Mouse (Mus musculus): ENCODE data around the gene Tspan11.

Gene Tspan11

DNA sequence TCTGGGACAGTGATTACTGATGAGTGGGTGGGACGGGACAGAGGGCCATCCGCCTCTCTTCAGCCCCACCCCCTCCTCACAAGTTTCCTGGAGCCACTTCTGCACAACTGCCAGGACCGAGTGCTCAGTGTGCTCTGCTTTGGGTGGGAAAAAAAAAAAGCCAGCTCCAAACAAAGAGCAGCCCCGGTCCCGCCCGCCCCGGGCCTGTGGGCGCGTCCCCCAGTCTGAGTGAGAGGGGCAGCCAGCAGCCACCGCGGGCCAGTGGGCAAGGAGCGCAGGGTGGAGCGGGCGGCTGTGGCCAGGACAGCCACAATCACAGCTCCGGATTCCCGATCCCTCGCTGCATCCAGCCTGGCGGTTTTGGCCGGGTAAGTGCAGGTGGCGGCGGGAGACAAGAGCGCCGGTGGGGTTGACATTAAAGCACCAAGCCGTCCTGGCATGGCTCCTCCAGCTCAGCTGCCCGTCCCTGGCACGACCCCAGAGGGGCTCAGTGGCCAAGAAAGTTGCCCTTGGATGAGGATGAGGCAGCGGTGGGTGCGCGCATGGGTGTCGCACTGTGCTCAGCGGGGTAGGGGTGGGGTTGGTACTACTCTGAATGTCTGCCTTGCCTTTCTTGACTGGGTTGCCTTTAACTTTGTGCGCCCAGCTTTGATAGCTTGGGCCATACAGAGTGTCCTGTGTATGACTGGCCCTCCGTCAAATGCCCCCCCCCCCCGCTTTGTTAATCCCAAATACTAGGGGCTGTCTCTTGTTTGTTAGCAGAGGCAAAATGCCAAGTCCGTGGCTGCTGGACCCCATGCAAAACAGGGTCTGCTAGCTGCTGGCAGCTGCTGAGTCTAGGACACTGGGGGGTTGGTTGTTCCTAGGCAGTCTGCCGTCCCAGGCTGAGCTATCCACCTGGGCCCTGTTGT lies at the start of gene Tspan11:
Gene Tspan11 (plus strand): TSS at position 79 of the 911 bp plus-strand sequence.
- DNase-seq = peak; percentile 82 to 91

DNA sequence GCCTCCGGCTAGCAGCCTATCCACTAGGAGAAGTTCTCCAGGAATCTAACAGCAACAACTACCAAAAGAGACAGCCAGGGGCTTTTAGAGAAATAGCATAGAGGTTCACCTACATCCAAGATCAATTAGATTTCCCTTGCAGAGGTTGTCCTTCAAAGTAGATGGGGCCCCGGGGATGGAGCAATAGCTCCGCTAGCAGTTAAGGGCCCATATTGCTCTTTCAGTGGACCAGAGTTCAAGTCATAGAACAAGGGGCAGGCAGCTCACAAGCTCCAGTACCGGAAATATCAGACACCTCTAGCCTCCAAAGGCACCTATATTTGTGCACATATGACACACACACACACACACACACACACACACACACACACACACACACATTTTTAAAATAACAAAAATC lies 49.5 kb upstream of the Tspan11 start:
- no peak for DNase-seq

DNA sequence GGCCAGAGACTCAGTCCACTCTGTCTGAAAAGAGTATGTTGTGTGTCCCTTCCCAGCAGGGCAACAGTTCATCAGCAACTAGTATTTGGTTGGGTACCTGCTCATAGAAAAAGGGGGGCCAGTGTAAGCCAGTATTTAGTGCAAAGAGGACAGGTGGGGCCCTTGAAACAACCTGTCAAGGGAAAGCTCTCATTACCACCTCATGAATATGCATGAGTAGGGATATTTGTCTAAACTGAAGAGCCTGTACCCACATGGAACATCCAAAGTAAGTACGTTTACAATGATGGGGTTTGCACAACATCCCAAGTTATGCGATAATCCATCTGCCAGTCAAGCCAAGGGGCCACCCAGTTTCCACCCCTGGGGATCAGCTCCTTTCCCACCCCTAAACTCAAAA lies 47.9 kb upstream of the Tspan11 start:
- DNase-seq = no peak

DNA sequence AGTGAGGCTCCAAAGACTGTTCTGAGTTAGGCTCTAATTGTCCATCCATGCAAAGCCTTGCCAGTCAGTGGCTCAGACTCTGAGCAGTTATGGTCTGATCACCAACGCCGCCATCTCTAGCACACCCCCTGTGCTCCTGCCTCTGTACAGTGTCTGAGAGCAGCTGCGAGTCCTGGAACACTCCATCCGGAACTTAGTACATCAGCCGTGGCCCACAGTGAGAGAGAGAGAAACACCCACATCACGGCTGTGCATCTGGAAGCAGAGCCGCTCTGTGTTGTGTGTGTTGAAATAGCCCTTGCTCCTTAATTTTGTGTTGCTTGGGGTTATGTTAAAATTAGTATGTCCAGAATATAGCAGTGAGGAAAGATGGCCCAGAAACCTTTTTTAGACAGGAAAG lies 47.2 kb upstream of the Tspan11 start:
- no peak for DNase-seq

DNA sequence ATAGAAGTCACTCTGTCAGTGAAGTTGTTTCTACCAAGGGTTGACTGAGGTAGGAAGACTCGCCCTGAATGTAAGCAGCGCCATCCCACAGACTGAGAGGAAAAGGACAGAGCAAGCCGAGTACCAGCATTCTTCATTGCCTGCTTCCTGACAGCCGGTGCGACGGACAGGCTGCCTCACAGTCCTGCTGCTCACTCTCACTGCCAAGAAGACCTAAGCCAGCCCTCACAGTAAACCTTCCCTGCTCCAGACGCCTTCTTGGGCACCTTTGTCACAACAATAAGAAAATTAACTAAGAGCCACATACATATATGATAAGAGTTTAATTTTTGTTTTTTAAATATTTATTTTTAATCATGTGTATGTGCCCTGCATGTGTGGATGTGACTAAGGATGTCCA lies 46.1 kb upstream of the Tspan11 start:
- peak; percentile 36 to 54 for DNase-seq

DNA sequence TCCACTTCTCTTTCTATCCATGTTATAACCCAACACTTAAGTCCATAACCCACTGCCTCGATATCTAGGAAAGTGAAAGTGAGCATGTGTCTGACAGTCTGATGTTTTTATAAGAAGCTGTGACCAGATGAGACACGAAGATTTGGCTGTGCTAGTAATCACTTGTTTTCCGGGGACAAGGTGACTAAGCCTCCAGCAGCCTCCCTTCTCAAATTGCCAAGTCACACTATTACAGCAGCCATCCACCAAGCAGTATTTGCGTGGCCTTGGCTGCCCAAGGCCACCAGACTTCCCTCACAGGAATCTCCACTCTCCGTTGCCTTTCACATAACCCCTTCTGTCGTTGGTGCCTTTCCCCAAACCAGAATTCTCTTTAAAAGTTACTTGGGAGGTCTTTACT lies 40.9 kb upstream of the Tspan11 start:
- DNase-seq = no peak

DNA sequence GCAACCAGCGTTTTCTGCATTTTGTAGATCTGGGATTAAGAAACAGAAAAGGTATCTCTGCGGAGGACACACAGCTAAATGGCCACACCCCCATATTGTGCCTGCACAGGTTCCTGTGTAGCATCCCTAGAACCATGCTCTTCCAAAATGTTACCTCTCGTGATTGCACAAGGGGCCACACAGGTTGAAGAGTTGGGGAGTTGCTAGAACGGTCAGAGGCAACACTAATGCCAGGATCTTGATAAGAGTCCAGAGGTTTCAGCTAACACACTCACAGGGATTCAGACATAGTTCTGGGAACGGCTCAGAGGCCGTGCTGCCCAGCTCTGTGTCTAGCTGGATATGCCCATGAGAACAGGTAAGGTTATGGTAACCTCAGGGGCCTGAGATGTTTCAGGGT lies 37.9 kb upstream of the Tspan11 start:
- DNase-seq = no peak

DNA sequence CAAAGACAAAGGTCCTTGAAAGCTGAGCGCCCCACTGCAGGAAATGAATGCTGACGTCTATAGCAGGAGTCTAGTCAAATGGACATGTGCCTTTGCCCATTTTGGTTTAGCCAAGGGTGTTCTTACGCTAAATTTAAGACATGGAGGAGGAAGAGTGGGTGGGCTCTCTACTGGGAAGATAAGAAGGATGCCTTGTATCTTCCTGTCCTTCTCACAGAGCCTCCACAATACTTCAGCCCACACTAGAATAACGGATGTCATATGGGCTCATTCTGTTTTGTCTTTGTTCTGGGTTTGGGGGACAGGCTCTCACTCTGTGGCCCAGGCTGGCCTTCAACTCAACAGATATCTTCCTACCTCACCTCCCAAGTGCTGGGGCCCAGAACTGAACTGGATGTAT lies 35.8 kb upstream of the Tspan11 start:
- no peak for DNase-seq

DNA sequence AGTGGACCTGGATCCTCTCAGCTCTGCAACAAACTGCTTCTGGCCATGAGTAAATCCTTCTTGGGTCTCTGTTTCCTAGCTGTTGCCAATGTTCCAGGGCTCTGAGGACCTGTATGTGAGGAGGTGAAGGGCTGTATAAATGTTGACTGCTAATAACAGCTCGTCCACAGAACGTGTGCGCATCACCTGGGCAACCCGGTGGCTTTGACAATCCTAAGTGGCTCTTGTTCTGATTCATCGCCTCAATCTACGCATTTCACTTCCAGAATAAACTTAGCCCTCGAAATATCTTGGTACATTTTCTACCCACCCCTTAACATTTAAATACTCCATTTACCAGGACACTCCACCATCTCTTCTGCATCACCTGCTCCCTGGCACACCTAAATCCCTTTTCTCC lies 34.1 kb upstream of the Tspan11 start:
- DNase-seq = no peak

DNA sequence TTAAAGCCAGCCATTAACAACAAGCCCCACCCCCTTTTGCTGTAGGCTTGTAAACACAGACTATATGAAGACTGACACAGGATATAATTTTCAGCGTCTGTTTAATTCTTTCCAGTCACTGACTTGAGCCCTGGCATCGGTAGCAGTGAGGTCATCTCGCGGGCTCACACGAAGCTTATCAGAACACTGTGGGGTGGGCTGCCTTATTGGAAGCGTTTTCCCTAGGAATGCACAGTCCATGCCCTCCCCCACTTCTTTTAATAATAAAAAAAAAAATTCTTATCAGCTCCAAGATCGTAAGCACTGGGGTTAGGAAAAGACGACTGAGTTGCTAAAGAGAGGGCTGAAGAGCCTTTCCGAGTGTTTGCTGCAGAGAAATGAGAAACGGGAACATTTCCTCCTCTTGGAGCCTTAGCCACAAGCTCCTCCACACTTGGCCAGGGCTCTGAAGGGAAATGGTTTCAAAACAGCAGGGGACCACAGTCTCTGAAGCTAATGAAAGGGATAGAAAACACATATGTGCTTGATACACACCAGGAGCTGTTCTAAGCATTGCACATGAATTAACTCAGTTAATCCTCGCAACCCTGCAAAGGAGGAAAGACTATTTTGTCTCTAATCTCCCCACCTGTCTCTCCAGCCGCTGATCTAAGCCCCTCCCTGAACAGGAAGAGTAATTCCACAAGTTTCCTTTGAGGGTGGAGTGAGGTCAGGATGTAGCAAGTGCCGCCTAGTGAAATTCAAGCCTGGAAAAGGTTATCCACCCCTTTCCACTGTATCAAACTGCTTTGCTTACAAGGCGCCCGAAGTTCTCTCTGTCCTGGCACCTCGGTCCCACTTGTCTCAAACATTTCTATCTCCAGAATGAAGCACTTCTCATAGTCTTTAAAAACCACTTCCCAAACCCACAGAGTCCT lies 33.4 kb upstream of the Tspan11 start:
- peak; percentile 52 to 58 for DNase-seq

DNA sequence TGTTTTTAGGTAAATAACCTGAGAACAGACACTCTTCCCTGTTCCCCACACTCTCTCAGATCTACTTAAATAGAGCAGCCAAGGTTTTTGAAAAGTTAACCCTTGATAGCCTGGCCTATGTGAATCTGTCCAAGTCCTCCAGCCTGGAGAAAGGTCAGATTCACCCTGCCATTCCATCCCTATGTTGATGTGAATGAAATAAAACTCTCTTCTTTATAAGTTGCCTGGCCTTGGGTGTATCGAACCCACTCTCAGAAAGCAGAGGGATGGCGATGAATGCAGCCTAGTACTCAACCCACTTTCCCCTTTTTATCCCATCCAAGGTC lies 32.7 kb upstream of the Tspan11 start:
- no peak for DNase-seq

DNA sequence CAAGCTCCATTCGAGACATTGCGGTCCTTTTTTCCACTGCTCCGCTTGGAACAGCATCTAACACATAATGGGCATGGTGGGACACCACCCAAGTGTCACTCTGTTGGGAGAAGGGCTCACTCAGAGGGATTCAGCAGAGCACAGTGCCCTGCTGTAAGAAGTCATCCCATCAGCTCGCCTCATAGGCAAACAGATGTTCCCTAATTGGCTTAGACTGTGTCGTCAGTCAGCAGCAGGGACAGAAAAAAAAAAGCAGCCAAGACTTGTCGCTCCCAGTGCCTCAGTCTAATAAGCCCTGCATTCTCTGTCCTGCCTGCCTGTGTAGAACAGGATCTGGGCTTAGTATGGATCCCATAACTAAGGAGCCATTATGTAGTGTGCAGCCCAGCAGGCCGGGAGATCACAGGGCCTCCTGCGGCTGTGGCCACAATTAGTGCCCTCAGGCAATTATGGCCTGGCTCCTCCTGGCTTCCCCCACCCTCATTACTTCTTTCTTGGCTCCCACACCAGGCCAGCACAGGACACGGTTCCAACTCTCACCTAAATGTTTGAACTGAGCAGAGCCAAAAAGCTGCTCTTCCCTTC lies 31.6 kb upstream of the Tspan11 start:
- peak; percentile 63 to 69 for DNase-seq

DNA sequence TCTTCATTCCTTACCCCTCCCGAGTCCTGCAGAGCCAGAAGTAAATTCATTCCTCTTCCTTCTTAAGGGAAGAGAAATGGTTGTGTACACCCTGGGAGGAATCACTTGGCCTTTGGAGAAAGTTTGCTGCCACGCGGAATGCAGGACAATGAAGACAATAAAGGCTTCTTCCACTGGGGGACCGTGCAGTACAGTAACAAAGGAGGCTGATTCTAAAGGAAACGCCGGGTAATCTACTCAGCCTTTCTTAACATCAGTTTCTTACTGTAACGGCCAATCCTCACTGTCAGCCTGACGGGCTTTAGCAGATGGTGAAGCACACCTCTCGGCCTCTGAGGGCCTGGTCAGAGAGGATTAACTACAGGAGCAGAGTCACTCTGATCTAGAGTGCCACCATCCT lies 25.4 kb upstream of the Tspan11 start:
- no peak for DNase-seq

DNA sequence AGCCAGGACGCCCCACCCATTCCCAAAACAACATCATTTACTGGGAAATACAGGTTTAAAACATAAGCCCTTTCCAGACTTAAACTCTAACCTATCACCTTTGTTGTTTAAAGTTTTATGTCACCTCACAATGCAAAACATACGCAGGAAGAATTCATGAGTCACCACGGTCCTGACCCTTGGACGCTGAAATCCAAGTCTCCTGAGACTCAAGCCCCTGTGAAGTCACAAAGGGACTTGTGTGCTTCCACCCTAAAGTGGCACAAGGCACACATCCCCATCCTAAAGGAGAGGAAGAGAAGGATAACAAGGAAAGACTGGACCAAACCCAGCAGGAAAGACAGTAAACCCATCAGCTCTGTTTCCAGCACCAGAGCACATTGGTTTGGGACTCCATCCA lies 22.0 kb upstream of the Tspan11 start:
- DNase-seq = no peak

DNA sequence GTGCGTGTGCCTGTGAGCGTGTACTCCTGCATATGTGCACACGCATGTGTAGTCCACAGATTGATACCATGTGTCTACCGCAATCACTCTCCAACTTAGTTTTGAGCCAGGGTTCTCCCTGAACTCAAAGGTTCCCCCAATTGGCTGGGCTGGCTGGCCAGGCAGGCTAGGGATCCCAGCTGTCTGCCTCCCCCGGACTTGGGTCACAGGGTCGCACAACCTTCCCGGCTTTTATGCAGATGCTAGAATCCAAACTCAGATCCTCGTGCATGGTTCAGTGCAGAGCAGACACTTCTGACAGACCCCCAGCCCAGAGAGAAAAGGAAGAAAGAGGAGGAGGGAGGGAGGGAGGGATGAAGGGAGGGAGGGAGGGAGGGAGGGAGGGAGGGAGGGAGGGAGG lies 18.8 kb upstream of the Tspan11 start:
- DNase-seq = no peak

DNA sequence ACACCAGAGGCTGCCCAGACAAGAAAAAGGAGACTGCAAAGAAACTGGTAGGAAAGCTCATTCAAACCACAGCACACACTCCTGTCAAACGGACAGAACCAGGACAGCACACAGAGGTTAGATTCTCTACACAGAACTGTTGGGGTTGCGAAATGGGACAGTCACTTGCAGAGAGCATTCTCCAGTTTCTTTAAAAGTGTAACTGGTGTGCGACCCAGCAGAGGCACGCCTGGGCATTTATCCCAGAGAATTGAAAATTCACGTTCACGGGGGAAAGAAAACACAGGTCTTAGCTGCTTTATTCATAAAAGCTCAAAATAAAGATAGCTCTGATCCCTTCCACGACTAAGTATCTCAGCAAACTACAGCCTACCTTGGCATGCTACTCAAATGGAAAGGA lies 18.3 kb upstream of the Tspan11 start:
- DNase-seq = no peak

DNA sequence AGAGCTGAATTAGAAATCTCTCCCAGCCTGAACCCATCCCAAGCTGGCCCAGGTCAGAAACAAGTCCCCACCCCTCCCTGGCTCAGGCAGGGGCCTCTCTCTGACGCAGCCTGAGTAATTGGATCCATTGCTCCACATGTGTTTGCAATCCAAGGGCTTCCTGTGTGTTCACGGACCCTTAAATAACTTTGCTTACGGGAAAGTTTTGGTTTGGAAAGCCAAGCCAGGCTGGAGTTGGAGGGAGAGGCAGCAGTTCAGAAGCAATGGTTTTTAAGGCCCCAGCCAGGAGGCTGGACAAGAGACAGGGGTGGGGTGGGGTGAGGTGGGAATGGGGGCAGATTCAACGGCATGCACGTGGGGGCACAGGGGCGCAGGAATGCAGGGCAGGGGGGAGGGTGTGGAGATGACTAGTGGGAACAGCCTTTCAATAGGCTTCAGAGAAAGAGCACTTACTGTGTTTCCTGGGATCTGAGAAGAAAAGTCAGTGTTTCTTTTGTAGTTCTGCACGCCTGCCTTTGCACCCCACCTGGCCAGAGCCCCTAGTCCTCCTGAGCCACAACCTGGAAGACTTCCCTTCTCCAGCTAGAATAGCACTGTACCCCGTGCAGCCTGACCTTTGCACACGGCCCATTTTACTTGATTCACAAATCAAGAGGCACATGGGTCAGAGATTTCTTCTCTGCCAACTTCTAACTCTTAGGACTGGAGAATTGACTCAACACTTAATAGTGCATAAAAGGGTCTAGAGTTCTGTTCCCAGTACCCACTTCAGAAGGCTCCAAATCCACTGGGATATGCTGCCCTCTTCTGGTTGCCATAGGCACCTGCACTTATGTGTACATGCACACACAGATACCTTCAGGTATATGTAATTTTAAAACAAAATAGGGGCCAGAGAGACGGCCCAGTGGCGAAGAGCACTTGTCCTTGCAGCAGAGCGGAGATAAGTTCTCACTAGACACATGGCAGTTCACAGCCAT lies 16.8 kb upstream of the Tspan11 start:
- DNase-seq = no peak

DNA sequence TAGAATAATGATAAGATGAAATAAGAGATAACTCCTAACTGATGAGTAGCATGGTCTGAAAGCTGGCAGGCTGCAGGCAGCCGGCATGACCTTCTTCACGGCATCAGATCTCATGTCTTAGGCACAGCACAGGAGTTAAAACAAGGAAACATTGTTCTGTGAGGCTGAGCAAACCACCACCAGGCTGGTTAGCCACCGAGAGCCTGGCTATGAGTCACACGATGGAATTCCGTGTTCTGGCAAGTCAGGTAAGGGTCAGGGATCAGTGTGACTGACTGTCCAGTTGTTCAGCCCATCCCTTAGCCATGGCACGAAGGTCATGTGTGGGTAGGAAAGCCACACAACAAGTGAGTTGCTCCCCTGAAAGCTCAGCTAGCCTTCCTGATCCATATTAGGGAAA lies 16.0 kb upstream of the Tspan11 start:
- no peak for DNase-seq

DNA sequence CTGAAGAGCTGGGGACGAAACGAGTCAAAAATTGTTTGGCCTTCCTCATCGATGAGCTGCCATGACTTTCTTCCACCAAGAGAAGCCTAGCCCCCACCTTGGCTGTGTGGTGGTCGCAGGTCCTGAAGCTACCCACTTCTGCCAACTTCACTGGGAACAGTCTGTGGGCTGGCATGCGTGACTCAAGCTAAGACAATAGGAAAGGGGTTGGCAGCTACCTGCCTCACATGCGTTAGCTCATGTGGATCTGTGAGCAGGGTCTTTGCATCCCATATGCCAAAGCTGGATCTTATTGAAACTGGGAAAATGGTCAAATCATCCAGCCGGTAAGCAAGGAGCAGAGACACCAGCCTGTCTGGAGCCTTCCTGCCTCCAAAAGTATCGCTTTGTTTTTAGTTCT lies 14.8 kb upstream of the Tspan11 start:
- DNase-seq = peak; percentile 43 to 50

DNA sequence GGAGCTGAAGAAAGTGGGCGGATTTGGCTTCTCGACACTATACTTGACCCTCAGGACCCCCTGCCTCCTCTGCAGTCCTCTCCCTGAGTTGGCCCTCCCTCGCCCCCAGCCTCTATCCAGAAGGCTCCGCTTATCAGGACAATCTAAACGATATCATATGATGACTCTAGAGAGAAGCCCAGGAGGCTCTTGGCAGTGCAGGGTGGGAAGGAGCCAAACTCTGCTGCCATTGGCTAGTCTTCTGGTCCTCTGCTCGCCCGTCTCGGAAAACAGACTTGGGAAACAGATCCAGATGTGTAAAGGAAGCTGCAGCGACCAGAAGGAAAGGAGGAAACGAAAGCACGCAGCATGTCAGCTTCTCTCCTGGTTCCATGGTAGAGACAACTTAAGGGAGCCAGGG lies 11.5 kb upstream of the Tspan11 start:
- no peak for DNase-seq

DNA sequence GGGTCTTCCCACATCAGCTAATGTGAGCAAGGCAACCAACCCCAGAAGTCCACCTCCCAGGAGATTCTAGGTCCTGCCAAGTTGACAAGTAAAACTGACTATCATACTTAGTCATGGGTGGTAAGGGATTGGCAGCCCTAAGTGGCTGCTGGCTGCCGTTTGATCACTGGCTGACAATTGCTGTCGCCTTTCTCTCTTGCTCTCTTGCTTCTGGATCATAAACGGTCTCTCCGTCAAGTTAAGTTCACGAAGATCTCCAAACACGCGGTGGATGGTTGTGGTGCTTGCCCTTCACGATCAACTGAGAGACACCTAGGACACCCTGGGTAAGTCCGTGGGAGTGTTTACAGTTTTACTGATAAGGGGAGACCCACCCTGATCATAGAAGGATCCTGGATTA lies 11.0 kb upstream of the Tspan11 start:
- DNase-seq = no peak

DNA sequence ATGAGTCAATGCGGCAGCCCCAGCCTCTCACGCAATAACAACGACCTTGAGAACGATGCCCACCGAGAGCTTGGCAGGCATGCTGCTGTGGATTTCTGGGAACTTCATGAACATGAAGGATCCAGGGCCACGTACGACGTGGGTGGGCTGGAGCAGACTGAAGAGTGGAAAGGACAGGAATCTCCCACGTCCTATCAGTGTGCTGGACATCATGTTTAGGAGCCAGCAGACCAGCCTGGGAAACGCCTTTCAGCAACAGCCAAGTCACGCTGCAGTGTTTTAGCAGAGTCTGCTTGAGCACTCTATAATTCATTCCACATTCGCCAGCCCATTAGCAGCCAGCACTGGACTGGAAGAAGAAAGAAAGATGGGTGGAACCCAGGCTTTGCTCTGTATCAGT lies 10.4 kb upstream of the Tspan11 start:
- peak in 1 of 2 experiments; percentile 41 for DNase-seq

Data from cerebellum, postnatal 10 days (tissue).